Mouse (Mus musculus) CH12.LX (cell line): ENCODE measurements around the gene Ski. TPM values are rescaled to one million over a fixed set of nuclear protein-coding genes. Genes with fewer than 3 reads are reported as not detected.

Source experiments
- DNase-seq: peaks from one replicate; pipeline ENCODE4 v3.0.0-alpha.2; 2013; ENCODE audit errors: extremely low read depth
- H3K27ac ChIP-seq: 2 replicates; pipeline ENCODE4 v1.5.1; 2012; ENCODE audit warnings: low read depth, mild to moderate bottlenecking, control low read depth, moderate library complexity; ENCODE audit not compliant: insufficient read depth
- H3K27me3 ChIP-seq: replicated peaks from 2 replicates; pipeline ENCODE3; 2012; ENCODE audit warnings: inconsistent platforms
- H3K36me3 ChIP-seq, 2 experiments: replicated peaks in 1 of 2; 2 replicates each; pipeline versions ENCODE3 to v1.6.1; 2012; ENCODE audit warnings: inconsistent platforms in 1 of 2, low read length in 1 of 2, mild to moderate bottlenecking in 1 of 2, mixed read lengths in 1 of 2, moderate library complexity in 1 of 2; ENCODE audit not compliant: control insufficient read depth in 1 of 2, insufficient read depth in 1 of 2
- H3K4me1 ChIP-seq, 2 experiments: 2 replicates each; pipeline ENCODE4 v1.6.1; 2012; ENCODE audit warnings: inconsistent platforms in 1 of 2, moderate library complexity in 1 of 2; ENCODE audit not compliant: insufficient read depth in 2 of 2, control insufficient read depth in 1 of 2
- H3K4me2 ChIP-seq: 2 replicates; pipeline ENCODE4 v1.6.1; 2012; ENCODE audit warnings: low read depth, mild to moderate bottlenecking, control low read depth; ENCODE audit not compliant: poor library complexity, insufficient read depth, severe bottlenecking
- H3K4me3 ChIP-seq, 3 experiments: fragments of 150-350 bp in 1 of 3; sonication (generic) in 1 of 3; replicated peaks in 1 of 3; 2 replicates each; pipeline versions ENCODE3 to v1.5.1; 2011 to 2012; ENCODE audit warnings: low read depth in 2 of 3, low read length in 2 of 3, mild to moderate bottlenecking in 2 of 3, moderate library complexity in 2 of 3, control low read depth in 1 of 3, improper control_type of control experiment in 1 of 3, inconsistent platforms in 1 of 3, mixed read lengths in 1 of 3; ENCODE audit not compliant: poor library complexity in 1 of 3
- H3K79me2 ChIP-seq: replicated peaks from 2 replicates; pipeline ENCODE4 v1.6.1; 2012; ENCODE audit warnings: mild to moderate bottlenecking, moderate library complexity; ENCODE audit not compliant: control insufficient read depth, poor library complexity, insufficient read depth, severe bottlenecking; ENCODE audit errors: extremely low read depth
- H3K9ac ChIP-seq: 2 replicates; pipeline ENCODE4 v1.6.1; 2012; ENCODE audit warnings: low read depth, mild to moderate bottlenecking, control low read depth, moderate library complexity; ENCODE audit not compliant: insufficient read depth
- H3K9me3 ChIP-seq: replicated peaks from 2 replicates; pipeline ENCODE3; 2012; ENCODE audit warnings: low read length, inconsistent platforms, mixed read lengths
- BHLHE40 ChIP-seq: IDR thresholded peaks from 2 replicates; pipeline ENCODE4 v1.6.1; 2011; ENCODE audit warnings: mild to moderate bottlenecking, low read depth, low read length, improper control_type of control experiment
- CHD1 ChIP-seq: IDR thresholded peaks from 2 replicates; pipeline ENCODE4 v1.6.1; 2012; ENCODE audit warnings: low read depth, low read length, improper control_type of control experiment, inconsistent platforms
- CHD2 ChIP-seq: IDR thresholded peaks from 2 replicates; pipeline ENCODE4 v1.6.1; 2011; ENCODE audit warnings: low read length, improper control_type of control experiment
- CTCF ChIP-seq, 2 experiments: IDR thresholded peaks in 1 of 2; conservative IDR thresholded peaks in 1 of 2; 2 replicates each; pipeline ENCODE4 v1.5.1; 2011 to 2012; ENCODE audit warnings: low read depth in 2 of 2, low read length in 2 of 2, improper control_type of control experiment in 1 of 2, inconsistent platforms in 1 of 2, mild to moderate bottlenecking in 1 of 2, moderate library complexity in 1 of 2
- ELF1 ChIP-seq: IDR thresholded peaks from 2 replicates; pipeline ENCODE4 v1.6.1; 2014; ENCODE audit warnings: low read depth, mild to moderate bottlenecking, inconsistent platforms, low read length, improper control_type of control experiment
- EP300 ChIP-seq: IDR thresholded peaks from 2 replicates; pipeline ENCODE4 v1.6.1; 2011; ENCODE audit warnings: low read length, improper control_type of control experiment
- HCFC1 ChIP-seq: IDR thresholded peaks from 2 replicates; pipeline ENCODE4 v1.6.1; 2012; ENCODE audit warnings: low read depth, mild to moderate bottlenecking, inconsistent platforms, low read length, improper control_type of control experiment
- IRF4 ChIP-seq: IDR thresholded peaks from 2 replicates; pipeline ENCODE4 v1.6.1; 2014; ENCODE audit warnings: low read depth, mild to moderate bottlenecking, inconsistent platforms, low read length, improper control_type of control experiment
- JUN ChIP-seq: IDR thresholded peaks from 2 replicates; pipeline ENCODE4 v1.6.1; 2011; ENCODE audit warnings: low read depth, mild to moderate bottlenecking, low read length, improper control_type of control experiment, moderate library complexity; ENCODE audit not compliant: insufficient read depth
- JUND ChIP-seq: conservative IDR thresholded peaks from 2 replicates; pipeline ENCODE4 v1.6.1; 2011; ENCODE audit warnings: low read depth, low read length, improper control_type of control experiment
- KAT2A ChIP-seq: IDR thresholded peaks from 2 replicates; pipeline ENCODE4 v1.6.1; 2012; ENCODE audit warnings: low read length, improper control_type of control experiment, inconsistent platforms; ENCODE audit not compliant: insufficient replicate concordance
- MAFK ChIP-seq: IDR thresholded peaks from 2 replicates; pipeline ENCODE4 v1.6.1; 2011; ENCODE audit warnings: low read length, improper control_type of control experiment; ENCODE audit not compliant: insufficient replicate concordance
- MAX ChIP-seq: IDR thresholded peaks from 2 replicates; pipeline ENCODE4 v1.6.1; 2011; ENCODE audit warnings: low read length, improper control_type of control experiment
- MEF2A ChIP-seq: IDR thresholded peaks from 2 replicates; pipeline ENCODE4 v1.6.1; 2014; ENCODE audit warnings: low read depth, mild to moderate bottlenecking, inconsistent platforms, low read length, improper control_type of control experiment, borderline replicate concordance
- MXI1 ChIP-seq: IDR thresholded peaks from 2 replicates; pipeline ENCODE4 v1.6.1; 2011; ENCODE audit warnings: mild to moderate bottlenecking, low read depth, low read length, improper control_type of control experiment
- MYC ChIP-seq: IDR thresholded peaks from 2 replicates; pipeline ENCODE4 v1.6.1; 2011; ENCODE audit warnings: low read depth, mild to moderate bottlenecking, improper control_type of control experiment, low read length
- NELFE ChIP-seq: IDR thresholded peaks from 2 replicates; pipeline ENCODE4 v1.6.1; 2011; ENCODE audit warnings: low read depth, low read length, improper control_type of control experiment
- PAX5 ChIP-seq: IDR thresholded peaks from 2 replicates; pipeline ENCODE4 v1.6.1; 2012; ENCODE audit warnings: low read length, inconsistent platforms, mixed read lengths
- POLR2A ChIP-seq: IDR thresholded peaks from 2 replicates; pipeline ENCODE4 v1.6.1; 2011; ENCODE audit warnings: low read depth, mild to moderate bottlenecking, improper control_type of control experiment, low read length
- POLR2AphosphoS2 ChIP-seq: IDR thresholded peaks from 2 replicates; pipeline ENCODE4 v1.6.1; 2011; ENCODE audit warnings: low read depth, low read length, improper control_type of control experiment
- RAD21 ChIP-seq: IDR thresholded peaks from 2 replicates; pipeline ENCODE4 v1.6.1; 2011; ENCODE audit warnings: low read depth, mild to moderate bottlenecking, low read length, improper control_type of control experiment, moderate library complexity
- RCOR1 ChIP-seq: conservative IDR thresholded peaks from 2 replicates; pipeline ENCODE4 v1.6.1; 2012; ENCODE audit warnings: low read depth, mild to moderate bottlenecking, inconsistent platforms, low read length, improper control_type of control experiment
- TBP ChIP-seq: conservative IDR thresholded peaks from 2 replicates; pipeline ENCODE4 v1.6.1; 2011; ENCODE audit warnings: low read depth, low read length, improper control_type of control experiment
- TCF12 ChIP-seq: IDR thresholded peaks from 2 replicates; pipeline ENCODE4 v1.6.1; 2014; ENCODE audit warnings: low read depth, mild to moderate bottlenecking, inconsistent platforms, low read length, improper control_type of control experiment
- UBTF ChIP-seq: IDR thresholded peaks from 2 replicates; pipeline ENCODE4 v1.6.1; 2012; ENCODE audit warnings: low read depth, mild to moderate bottlenecking, inconsistent platforms, low read length, improper control_type of control experiment, moderate library complexity
- ZC3H11A ChIP-seq: IDR thresholded peaks from 2 replicates; pipeline ENCODE4 v1.6.1; 2012; ENCODE audit warnings: low read depth, mild to moderate bottlenecking, inconsistent platforms, low read length, improper control_type of control experiment
- ZKSCAN1 ChIP-seq: IDR thresholded peaks from 2 replicates; pipeline ENCODE4 v1.6.1; 2012; ENCODE audit warnings: low read depth, inconsistent platforms, low read length, improper control_type of control experiment, borderline replicate concordance
- ZMIZ1 ChIP-seq: IDR thresholded peaks from 2 replicates; pipeline ENCODE4 v1.6.1; 2012; ENCODE audit warnings: low read depth, mild to moderate bottlenecking, inconsistent platforms, low read length, improper control_type of control experiment
- dilution Hi-C: fragments of 300-500 bp; cut with MboI; formaldehyde crosslinking; loops from 2 replicates; pipeline ENCODE4 v1.14.3; 2020; ENCODE audit warnings: low sequenced_read_pairs; ENCODE audit not compliant: extremely low pct_unique_long_range_greater_than_20kb, extremely low pct_ligation_motif_present
- in situ Hi-C: fragments of 300-500 bp; cut with MboI; formaldehyde crosslinking; loops from 3 replicates; pipeline ENCODE4 v1.14.3; 2019; ENCODE audit warnings: low sequenced_read_pairs, low pct_ligation_motif_present, low pct_unique_long_range_greater_than_20kb, mixed read lengths
- polyA plus RNA-seq: library from polyadenylated mRNA; unstranded; fragments of >175 nt; gene quantifications from 2 replicates; pipeline ENCODE4 v1.2.1, GENCODE M21; 2012; ENCODE audit warnings: low read depth; ENCODE audit not compliant: insufficient read length
- total RNA-seq, 2 experiments: library from RNA; depleted of rRNA; stranded (reverse); fragments of 300-350 nt in 1 of 2; fragments of >200 nt in 1 of 2; gene quantifications; 2 replicates each; pipeline ENCODE4 v1.2.3; 2012 to 2014

The Ski gene
- total and polyA plus RNA-seq, 3 experiments: 4.1 to 17.9 (median 10.1) TPM

DNA sequence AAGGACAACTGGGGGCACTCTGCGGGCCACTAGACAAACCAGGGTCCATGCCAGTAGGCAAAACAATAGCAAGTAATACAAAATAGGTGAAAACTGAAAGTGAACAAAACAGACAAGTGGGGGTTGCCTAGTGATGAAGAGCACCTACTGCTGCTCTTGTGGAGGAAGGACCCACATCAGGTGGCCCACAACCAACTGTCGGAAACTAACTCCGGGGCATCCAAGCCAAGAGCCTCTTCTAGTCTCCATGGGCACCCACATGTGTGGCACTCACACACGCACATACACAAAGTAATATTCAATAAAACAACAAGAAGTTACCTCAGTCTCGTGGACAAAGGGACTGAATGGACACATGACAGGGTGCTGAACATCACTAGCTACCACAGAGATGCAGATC is 12.9 kb downstream of the Ski start:
- Histone ChIP-seq H3K9me3 (no peaks in the 10 kb centered on the region), H3K9ac (no peak overlapping the region), H3K36me3 (peaks cover 17 to 82% of the 10 kb centered on the region in 2 experiments), H3K4me1 (peaks cover 33 to 85% of the 10 kb centered on the region in 2 experiments), H3K4me3 (no peak overlapping the region), H3K79me2 (peaks cover 95% of the 10 kb centered on the region), H3K4me2 (no peak overlapping the region), H3K27ac (no peak overlapping the region), H3K27me3 (no peaks in the 10 kb centered on the region)
- no peak for TF ChIP-seq UBTF
- no peak for TF ChIP-seq EP300
- no peak for TF ChIP-seq MAFK
- TF ChIP-seq TCF12: no peak
- TF ChIP-seq ZC3H11A: no peak
- TF ChIP-seq KAT2A: no peak
- no peak for TF ChIP-seq MYC
- no peak for TF ChIP-seq POLR2AphosphoS2
- no peak for TF ChIP-seq MAX
- no peak for TF ChIP-seq IRF4
- no peak for TF ChIP-seq TBP
- TF ChIP-seq ZKSCAN1: no peak
- in situ Hi-C loops: no loop called here
- dilution Hi-C loops: no loop called here
- no peak for DNase-seq

DNA sequence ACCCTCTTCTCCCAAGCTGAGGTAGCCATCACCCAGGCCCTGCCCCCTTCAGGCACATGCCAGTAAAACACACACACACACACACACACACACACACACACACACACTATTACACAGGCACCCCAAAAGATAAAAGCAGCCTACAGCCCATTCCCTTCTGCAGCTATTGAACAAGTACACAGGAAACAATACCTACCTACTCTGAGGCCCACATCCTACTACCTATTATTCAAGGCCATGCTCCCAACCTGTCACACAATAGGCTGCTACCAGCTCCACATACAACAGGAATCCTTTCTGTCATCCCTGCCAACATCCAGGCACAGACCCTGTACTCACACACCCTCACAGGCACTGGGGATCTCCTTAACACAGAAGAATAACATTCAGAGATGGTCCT is 13.3 kb downstream of the Ski start:
- Histone ChIP-seq H3K27ac (no peak overlapping the region), H3K36me3 (peaks cover 17 to 82% of the 10 kb centered on the region in 2 experiments), H3K4me3 (no peak overlapping the region), H3K9me3 (no peaks in the 10 kb centered on the region), H3K79me2 (peaks cover 95% of the 10 kb centered on the region), H3K27me3 (no peaks in the 10 kb centered on the region), H3K4me1 (peaks cover 32 to 85% of the 10 kb centered on the region in 2 experiments), H3K9ac (no peak overlapping the region), H3K4me2 (no peak overlapping the region)
- no peak for TF ChIP-seq BHLHE40
- no peak for TF ChIP-seq POLR2A
- no peak for TF ChIP-seq KAT2A
- TF ChIP-seq POLR2AphosphoS2: no peak
- TF ChIP-seq ELF1: no peak
- TF ChIP-seq PAX5: no peak
- no peak for TF ChIP-seq JUN
- TF ChIP-seq MYC: no peak
- TF ChIP-seq MXI1: no peak
- TF ChIP-seq ZMIZ1: no peak
- TF ChIP-seq ZC3H11A: no peak
- TF ChIP-seq RAD21: no peak
- no peak for TF ChIP-seq NELFE
- TF ChIP-seq MEF2A: no peak
- no peak for TF ChIP-seq CTCF (conservative IDR thresholded peaks at IDR 0.05 in 1 of 2, IDR thresholded peaks at IDR 0.05 in 1 of 2; ENCODE audit: low read depth in 2 of 2, low read length in 2 of 2)
- no peak for TF ChIP-seq CHD1
- TF ChIP-seq JUND: no peak
- no peak for TF ChIP-seq CHD2
- no peak for TF ChIP-seq RCOR1
- no peak for TF ChIP-seq HCFC1
- dilution Hi-C loops: no loop called here
- no peak for DNase-seq
- in situ Hi-C loops: no loop called here
